ENCODE assay signal across 7 mouse cellular contexts in the genomic region with DNA sequence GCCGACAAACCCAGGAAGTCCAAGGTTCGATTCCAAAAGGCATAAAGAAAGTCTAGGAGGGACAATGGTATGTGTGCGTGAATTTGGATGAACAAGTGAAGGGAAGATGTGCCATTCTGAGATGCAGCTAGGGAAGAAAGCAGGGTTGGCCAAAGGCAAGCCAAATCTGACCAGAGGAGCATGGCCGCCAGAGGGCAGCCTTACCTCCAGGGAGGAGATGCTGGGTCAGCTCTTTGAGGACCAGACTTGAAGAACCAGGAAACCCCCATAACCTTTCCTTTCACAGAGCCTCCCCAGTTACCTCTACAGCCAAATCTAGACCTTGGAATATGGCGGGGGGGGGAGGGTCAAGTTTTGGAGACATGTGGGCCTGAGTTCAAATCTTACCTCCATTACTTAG.
DNase-seq lines count a peak whose midpoint lies in the region; ATAC-seq lines count a peak whose summit lies in the region.

No protein-coding gene starts in this region.

- no peak overlapping the region for H3K27ac ChIP-seq in embryonic facial prominence, embryonic 11.5 days (replicated peaks; ENCODE audit: low read depth, low read length)
- H3K27ac ChIP-seq in limb, embryonic 11.5 days (replicated peaks; ENCODE audit: low read depth, low read length), result no peak overlapping the region

- no peak overlapping the region for H3K4me2 ChIP-seq in embryonic facial prominence, embryonic 11.5 days (ENCODE audit: low read depth, low read length)
- H3K4me2 ChIP-seq in limb, embryonic 11.5 days (ENCODE audit: low read depth, severe bottlenecking), result no peak overlapping the region

- H3K9me3 ChIP-seq in embryonic facial prominence, embryonic 11.5 days (replicated peaks; ENCODE audit: control insufficient read depth, low read length), result no peaks in the 10 kb centered on the region
- no peaks in the 10 kb centered on the region for H3K9me3 ChIP-seq in limb, embryonic 11.5 days (ENCODE audit: control insufficient read depth, low read length)

- H3K4me3 ChIP-seq in embryonic facial prominence, embryonic 11.5 days (ENCODE audit: low read depth, low read length), result no peak overlapping the region
- no peak overlapping the region for H3K4me3 ChIP-seq in limb, embryonic 11.5 days (ENCODE audit: low read depth, low read length)

- H3K9ac ChIP-seq in embryonic facial prominence, embryonic 11.5 days (replicated peaks; ENCODE audit: low read length), result no peak overlapping the region
- H3K9ac ChIP-seq in limb, embryonic 11.5 days (ENCODE audit: low read length), result no peak overlapping the region

- H3K4me1 ChIP-seq in embryonic facial prominence, embryonic 11.5 days (ENCODE audit: control insufficient read depth, insufficient read depth, low read length), result no peaks in the 10 kb centered on the region
- no peaks in the 10 kb centered on the region for H3K4me1 ChIP-seq in limb, embryonic 11.5 days (ENCODE audit: control insufficient read depth, insufficient read depth, low read length)

- 55% methylated on average over 5 of the region's 5 CpGs for WGBS in embryonic facial prominence, embryonic 11.5 days
- 51% methylated on average over 5 of the region's 5 CpGs for WGBS in limb, embryonic 11.5 days

- ATAC-seq in embryonic facial prominence, embryonic 11.5 days (replicated peaks; ENCODE audit: insufficient number of reproducible peaks, low FRiP score, low TSS enrichment, low read depth), result no peak
- no peak for ATAC-seq in limb, embryonic 11.5 days (ENCODE audit: insufficient number of reproducible peaks, low FRiP score, low TSS enrichment, low read depth)

- DNase-seq in layer of hippocampus, adult 11-12 months (ENCODE audit: low spot score), result peak; percentile 49
- DNase-seq in layer of hippocampus, adult 9-11 months, result no peak
- DNase-seq in ES-CJ7 (ENCODE audit: low read depth, low spot score), result peak; percentile 53
- DNase-seq in adrenal gland, adult 18-20 months (ENCODE audit: low spot score in 2 of 2), result peak; percentile 55 to 63
- DNase-seq in embryonic facial prominence, embryonic 11.5 days (ENCODE audit: low spot score), result peak; percentile 70
- DNase-seq in limb, embryonic 11.5 days (ENCODE audit: low spot score), result peak; percentile 79
- peak; percentile 71 for DNase-seq in right cerebral cortex, postnatal 4 days

- H3K36me3 ChIP-seq in embryonic facial prominence, embryonic 11.5 days (replicated peaks; ENCODE audit: control insufficient read depth, insufficient read depth, low read depth, low read length), result no peaks in the 10 kb centered on the region
- no peaks in the 10 kb centered on the region for H3K36me3 ChIP-seq in limb, embryonic 11.5 days (ENCODE audit: control insufficient read depth, insufficient read depth, low read length)

- H3K27me3 ChIP-seq in embryonic facial prominence, embryonic 11.5 days (ENCODE audit: control insufficient read depth, insufficient read depth, low read length), result no peaks in the 10 kb centered on the region
- no peaks in the 10 kb centered on the region for H3K27me3 ChIP-seq in limb, embryonic 11.5 days (ENCODE audit: control insufficient read depth, insufficient read depth, low read length)
